Mouse (Mus musculus) mouse trophoblast stem cell (cell line): ENCODE data around the gene Hsp90ab1.

Experiments
- in situ Hi-C, 2 experiments: fragments of 300-500 bp; cut with MseI, MboI; formaldehyde crosslinking; loops; 2 replicates in 1 of 2; 3 replicates in 1 of 2; pipeline ENCODE4 v1.15.1; 2025

Gene Hsp90ab1

DNA sequence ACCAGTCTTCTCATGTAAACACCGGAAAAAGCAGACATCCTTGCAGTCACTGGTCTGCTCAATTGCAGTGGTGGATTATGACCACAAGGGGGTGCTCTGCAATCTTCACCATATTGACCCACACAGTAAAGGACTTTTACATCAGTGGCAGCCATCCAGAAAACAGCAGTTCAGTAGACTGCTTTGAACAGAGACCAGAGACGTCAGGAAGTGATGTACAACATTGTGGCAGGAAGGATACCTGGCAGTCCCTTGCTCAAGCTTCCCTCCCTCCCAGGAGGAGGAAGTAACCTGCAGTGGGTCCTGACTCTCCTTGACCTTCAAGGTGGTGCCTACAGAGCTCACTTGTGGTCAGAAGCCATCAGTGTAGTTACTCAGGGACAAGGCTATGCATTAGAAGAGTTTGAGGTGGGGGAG lies 8.5 kb upstream of the Hsp90ab1 start:
- in situ Hi-C loops = no loop called here

DNA sequence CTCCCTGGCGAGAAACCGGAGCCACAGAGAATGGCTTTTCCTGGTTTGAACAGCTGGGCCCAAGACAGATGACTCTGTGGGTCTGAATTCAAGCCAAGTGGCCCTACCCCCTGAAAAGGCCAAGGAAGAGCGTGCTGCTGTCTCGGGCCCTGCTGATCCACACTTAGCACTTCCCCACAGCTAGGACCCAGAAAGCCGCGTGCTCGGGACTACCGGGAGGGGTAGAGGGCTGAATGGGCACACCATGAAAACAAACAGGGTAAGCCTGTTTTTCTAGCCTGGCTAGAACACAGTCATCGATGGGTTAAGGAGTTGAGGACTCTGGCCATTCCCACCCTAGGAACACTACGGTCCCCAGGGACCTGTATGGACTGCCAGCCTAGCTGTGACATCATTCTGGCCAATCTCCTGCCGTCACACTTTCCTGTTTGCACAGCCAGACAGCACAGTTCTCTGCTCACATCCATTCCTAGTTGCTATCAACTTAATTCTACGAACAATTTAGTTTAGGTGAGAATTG lies 7.9 kb upstream of the Hsp90ab1 start:
- in situ Hi-C loops = no loop called here

GRCm38 (mm10) chr17:45579554-45579953 lies 6.5 kb upstream of the Hsp90ab1 start:
- in situ Hi-C loops = no loop called here

GRCm38 (mm10) chr17:45578843-45579242 lies 5.8 kb upstream of the Hsp90ab1 start:
- in situ Hi-C loops = no loop called here

GRCm38 (mm10) chr17:45578242-45578641 lies 5.2 kb upstream of the Hsp90ab1 start:
- in situ Hi-C loops = no loop called here

- in situ Hi-C loops = no loop called here
Measured at GRCm38 (mm10) chr17:45575123-45575897, 2.2 kb upstream of the Hsp90ab1 start.

DNA sequence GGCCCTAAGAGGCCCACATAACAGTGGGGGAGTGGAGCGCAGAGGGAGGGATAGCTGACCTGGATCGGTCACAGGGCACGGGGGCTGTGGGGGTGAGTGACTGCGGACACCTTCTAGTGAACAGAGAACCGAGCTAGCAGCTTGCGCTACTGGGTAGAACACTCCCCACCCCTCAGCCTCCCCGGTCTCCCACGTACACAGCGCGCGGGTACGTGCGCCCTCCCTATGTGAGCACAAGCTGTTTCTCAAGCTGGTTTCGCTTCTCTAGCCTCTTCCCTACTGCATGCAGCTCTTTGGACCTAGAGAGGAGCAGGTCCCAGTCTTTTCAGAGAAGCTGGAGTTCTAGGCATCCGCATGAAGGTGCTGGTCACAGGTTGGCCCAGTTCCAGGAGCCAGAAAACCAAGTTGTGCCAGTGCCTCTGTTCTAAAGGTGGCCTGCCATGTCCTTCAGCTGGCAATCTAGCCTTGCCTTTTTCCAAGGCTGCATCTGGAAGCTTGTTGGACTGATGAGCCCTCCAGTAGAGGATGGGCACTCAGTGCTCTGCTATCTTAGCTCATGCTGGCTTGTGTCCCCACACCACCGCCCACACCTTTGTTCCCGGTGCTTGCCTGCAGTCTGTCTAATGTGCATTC lies 1.2 kb upstream of the Hsp90ab1 start:
- in situ Hi-C loops = no loop called here

GRCm38 (mm10) chr17:45573780-45574123 lies 681 bp upstream of the Hsp90ab1 start:
- in situ Hi-C loops = no loop called here

DNA sequence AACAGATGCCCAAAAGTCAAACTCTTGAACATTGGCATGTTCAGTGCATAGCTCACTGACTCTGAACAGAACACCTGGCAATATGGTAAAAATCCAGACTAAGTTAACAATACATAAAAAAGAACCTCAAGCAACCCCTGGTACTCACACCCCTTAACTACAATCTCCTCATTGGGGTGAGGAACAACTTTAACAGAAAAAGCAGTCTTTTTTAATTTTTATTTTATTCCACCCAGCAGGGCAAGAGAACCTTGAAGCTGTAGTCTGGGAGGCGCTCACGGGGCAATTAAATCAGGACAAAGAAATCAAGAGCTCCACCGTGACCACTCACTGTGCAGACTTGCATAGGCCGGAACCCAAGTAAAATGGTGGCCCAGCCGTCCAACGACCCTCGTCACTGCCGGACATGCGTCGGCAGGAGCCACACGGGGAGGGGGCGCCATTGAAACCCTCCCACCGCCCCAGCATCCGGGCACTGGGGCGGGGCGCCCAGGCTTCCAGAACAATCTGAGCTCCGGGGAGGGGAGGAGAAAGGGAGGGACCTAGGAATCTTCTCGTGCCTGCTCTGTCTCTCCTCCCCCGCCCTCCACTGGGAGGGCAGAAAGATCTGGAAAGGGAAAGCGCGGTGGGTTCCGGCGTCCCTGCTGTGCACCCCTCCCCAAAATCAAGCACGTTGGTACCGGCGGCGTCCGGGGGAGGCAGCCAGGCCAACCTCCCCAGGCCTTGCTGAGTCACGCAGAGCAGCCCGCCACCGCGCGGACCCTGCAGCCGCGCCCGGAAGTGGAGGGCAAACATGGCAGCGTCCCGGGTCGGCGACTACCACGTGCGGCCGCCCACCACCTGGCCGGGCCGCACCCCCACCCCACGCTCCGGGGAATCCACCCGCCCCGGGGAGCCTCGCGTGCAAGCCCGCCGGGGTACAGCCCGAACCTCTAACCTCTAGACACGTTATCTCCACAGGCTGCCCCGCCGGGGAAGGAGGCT lies 676 bp downstream of the Hsp90ab1 start:
- in situ Hi-C loops = no loop called here

DNA sequence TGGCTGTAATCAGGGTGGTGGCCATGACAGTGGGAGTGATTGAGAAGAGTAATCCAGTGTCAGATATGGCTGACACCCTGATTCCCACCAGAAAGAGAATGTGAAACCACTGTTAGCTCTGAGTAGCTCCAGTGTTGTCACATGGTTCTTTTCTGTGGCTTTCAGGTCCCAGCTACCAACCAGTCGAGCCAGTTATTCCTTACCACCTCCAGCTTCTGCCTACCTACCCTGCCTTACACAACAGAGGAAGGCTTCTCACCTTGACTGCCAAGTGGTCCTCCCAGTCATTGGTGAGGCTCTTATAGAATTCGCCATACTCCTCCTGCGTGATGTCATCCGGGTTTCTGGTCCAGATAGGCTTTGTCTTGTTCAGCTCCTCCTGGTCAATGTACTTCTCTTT lies 3.1 kb downstream of the Hsp90ab1 start:
- in situ Hi-C loops = no loop called here

GRCm38 (mm10) chr17:45568990-45569389 lies 4.1 kb downstream of the Hsp90ab1 start:
- in situ Hi-C loops = no loop called here

DNA sequence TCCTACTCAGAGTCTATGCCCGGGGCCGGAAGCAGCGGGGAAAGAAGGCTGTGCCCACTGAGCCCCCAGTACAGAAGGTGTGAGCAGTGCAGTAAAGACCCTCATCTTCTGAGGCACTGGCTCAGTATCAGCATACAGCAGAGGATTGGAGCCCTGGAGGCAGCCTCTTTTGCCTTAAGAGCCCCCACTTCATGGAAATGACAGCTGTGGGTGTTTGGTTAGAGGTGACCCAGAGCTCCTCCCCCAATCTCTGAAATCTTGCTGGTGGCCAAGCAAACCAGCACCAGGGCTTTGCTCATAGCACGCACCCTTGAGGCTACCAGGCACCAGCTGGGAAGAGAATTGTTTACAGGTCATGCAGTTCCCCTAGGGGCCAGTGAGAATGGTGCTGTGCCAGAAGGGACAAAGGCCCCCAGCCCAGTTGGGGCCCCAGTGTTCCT lies 5.9 kb downstream of the Hsp90ab1 start:
- in situ Hi-C loops = no loop called here

GRCm38 (mm10) chr17:45566360-45567161 lies 6.5 kb downstream of the Hsp90ab1 start:
- in situ Hi-C loops = no loop called here

DNA sequence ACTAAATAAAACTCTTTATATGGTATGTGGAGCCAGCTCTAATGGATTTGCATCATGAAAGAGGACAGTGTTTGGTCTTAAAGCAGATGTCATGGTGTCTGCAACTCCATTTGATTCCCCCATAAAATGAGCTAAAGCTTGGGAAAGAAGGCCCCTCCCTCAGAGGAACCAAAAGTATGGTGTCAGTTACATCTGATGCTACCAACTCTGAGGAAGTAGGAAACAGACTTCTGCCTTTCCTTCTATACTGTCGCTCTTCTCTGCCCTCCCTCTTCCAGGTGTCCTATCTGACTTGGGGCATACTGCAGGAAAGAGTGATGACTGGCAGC lies 7.1 kb downstream of the Hsp90ab1 start:
- in situ Hi-C loops = no loop called here

DNA sequence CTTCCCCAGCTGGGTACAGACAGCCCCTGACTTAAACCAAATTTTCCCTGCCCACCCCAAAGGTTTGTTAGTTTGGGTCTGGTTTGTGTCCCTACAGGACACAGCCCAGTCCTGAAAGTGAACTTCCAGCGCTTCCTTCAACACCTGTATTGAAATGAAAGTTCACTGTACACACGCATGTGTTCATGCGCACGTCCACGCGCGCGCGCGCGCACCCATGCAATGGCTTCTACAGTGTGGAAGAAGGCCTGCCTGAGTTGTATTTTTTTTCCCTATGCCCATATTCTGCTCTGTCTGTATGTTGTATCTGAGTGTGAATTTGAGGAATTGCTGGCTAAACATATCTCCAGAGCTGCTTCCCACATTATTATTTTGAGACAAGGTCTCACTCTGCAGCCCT lies 8.0 kb downstream of the Hsp90ab1 start:
- in situ Hi-C loops = no loop called here

DNA sequence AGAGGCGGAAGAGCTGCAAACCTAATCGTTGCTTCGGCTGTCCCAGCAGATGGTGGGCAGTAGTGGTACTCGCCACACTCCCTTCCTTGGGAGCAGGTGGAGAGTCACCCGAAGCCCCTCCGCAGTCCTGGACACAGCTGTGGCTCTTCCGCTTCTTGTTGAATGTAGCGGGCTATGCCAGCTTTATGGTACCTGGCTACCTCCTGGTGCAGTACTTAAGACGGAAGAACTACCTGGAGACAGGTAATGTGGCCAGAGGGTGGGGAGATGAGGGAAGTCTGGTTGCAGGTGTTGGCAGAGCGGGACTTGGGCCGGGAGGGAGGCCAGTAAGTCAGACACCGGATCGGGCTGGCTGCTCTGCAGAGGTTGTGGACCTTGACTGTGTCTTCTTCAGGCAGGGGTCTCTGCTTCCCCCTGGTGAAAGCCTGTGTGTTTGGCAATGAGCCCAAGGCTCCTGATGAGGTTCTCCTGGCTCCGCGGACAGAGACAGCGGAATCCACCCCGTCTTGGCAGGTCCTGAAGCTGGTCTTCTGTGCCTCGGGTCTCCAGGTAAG lies 8.5 kb downstream of the Hsp90ab1 start:
- in situ Hi-C loops = no loop called here

DNA sequence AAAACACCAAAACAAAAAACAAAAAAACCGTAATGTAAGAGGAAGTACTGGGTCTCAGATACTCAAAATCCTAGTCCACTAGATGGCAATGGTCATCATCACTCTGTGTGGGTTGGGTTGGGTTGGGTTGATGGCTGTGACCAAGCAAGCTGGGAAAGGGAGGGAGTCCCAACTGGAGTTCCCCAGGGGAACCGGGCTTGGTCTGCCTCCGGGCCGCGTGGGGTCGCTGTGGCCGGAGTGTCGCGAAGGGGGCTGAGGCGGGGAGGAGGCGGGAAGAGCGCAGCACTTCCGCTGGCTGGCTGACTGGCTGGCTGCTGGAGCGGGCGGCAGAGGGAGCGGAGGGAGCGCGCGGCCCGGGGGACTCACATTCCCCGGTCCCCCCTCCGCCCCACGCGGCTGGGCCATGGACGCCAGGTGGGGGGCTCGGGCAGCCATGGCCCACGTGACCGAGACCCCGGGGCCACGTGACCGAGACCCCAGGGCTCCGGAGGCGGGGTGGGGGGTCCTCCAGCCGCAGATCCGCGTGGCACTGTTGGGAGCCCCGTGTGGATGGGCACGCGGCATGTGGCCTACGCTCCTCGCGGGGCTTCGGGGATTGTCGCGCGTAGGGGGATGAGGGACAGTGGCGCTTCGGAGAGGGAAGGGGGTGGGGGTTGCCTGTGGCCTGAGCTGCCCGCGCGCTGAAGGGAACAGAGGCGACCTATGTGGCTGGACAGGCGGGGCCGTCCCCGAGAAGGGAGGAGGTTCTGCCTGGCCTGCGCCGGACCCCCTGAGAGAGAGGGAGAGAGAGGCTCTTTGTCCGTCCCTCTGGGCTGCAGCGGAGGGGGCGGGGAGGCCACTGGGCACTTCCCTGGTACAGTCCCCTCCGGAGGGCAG lies 9.2 kb downstream of the Hsp90ab1 start, which contains the start of gene Slc35b2:
Slc35b2 (plus strand) TSS at position 220 of the 876 bp plus-strand sequence.
- in situ Hi-C loops = no loop called here

DNA sequence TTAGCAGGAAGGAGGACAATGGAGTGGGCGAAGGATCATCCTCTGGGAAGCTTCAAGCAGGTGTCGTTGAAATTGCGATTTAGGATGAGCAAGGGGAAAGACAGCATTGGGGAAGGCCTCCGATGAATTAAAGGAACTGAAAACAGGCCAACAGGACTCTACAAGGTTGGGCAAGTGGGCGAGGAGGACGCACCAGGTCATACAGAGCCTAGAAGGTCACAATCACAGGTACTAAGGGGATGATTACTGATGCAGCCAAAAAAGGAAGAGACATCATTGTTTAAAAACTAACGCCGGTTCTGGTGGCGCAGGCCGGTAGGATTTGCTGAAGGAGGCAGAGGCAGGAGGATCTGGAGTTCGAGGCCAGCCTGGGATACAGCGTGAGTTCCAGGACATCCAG lies 9.9 kb downstream of the Hsp90ab1 start:
- in situ Hi-C loops = no loop called here

GRCm38 (mm10) chr17:45559732-45560525 lies 13.1 kb downstream of the Hsp90ab1 start:
- in situ Hi-C loops = no loop called here
